In the genomic region with DNA sequence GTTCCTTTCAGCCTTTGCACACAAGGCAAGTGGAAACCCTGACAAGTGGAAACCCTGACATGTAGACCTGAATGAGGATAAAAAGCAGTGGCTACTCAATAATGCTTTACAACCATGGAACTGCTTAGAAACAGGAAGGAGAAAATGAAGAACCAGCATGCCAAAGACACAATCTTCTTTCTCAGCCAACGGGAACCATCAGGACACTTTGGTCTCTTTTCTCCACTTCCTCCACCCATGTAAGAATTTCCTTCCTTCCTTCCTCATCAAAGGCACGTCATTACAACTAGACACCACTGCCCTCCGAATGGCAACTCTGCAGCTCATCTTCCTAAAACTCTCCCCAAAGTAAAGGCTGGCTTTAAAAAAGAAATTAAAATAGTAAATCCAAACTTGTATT, we compare ENCODE assay signal across 17 mouse cellular contexts. TPM values are rescaled to one million over a fixed set of nuclear protein-coding genes. Genes with fewer than 3 reads are reported as not detected.
DNase-seq lines count a peak whose midpoint lies in the region; ATAC-seq and TF ChIP-seq lines count a peak whose summit lies in the region.
"Had no signal": no experiment of that assay in that cellular context is flagged by ENCODE, and none has a peak within 500 bp of the region (broad histone marks: within the 10 kb centered on the region; RNA-seq: fewer than 3 reads in every experiment).

No protein-coding gene starts in this region.

- no peak for ATAC-seq in kidney, embryonic 15.5 days (replicated peaks; ENCODE audit: low FRiP score)
- ATAC-seq in kidney, embryonic 16.5 days (ENCODE audit: low FRiP score, low TSS enrichment): no peak
- no peak for ATAC-seq in heart, postnatal 0 days (ENCODE audit: insufficient read depth, low read depth)
- ATAC-seq in midbrain, embryonic 15.5 days (replicated peaks): no peak
- ATAC-seq: intestine, postnatal 0 days had no signal

- no peak for TF ChIP-seq CTCF in gastrocnemius, adult 2 months (IDR thresholded peaks at IDR 0.05)
- TF ChIP-seq CTCF in heart, postnatal 0 days (IDR thresholded peaks at IDR 0.05; ENCODE audit: low read depth): no peak

- intact Hi-C loops in gastrocnemius, adult 2 months (cut with DNase I): no loop called here

- H3K4me2 ChIP-seq in kidney, embryonic 15.5 days: no peak overlapping the region
- H3K4me2 ChIP-seq in kidney, embryonic 16.5 days (replicated peaks; ENCODE audit: low read depth, low read length): no peak overlapping the region
- H3K4me2 ChIP-seq in heart, postnatal 0 days (ENCODE audit: low read depth, low read length): no peak overlapping the region
- H3K4me2 ChIP-seq in midbrain, embryonic 15.5 days: no peak overlapping the region
- H3K4me2 ChIP-seq: hindbrain, embryonic 15.5 days; liver, embryonic 13.5 days; neural tube, embryonic 13.5 days had no signal

- no peaks in the 10 kb centered on the region for H3K36me3 ChIP-seq in kidney, embryonic 15.5 days
- H3K36me3 ChIP-seq in kidney, embryonic 16.5 days (ENCODE audit: insufficient read depth, low read length): no peaks in the 10 kb centered on the region
- H3K36me3 ChIP-seq in heart, postnatal 0 days (replicated peaks; ENCODE audit: control insufficient read depth, insufficient read depth, low read length): no peaks in the 10 kb centered on the region
- H3K36me3 ChIP-seq in splenic B cell, adult 2 months (ENCODE audit: control insufficient read depth, insufficient read depth, low read length, poor library complexity, severe bottlenecking): no peaks in the 10 kb centered on the region
- H3K36me3 ChIP-seq in midbrain, embryonic 15.5 days (replicated peaks): no peaks in the 10 kb centered on the region
- H3K36me3 ChIP-seq: hindbrain, embryonic 15.5 days; liver, embryonic 13.5 days; neural tube, embryonic 13.5 days had no signal

- WGBS in kidney, embryonic 15.5 days: 84% methylated on average over 3 of the region's 3 CpGs
- WGBS in kidney, embryonic 16.5 days: 68% methylated on average over 3 of the region's 3 CpGs
- 65% methylated on average over 3 of the region's 3 CpGs for WGBS in heart, postnatal 0 days
- 91% methylated on average over 3 of the region's 3 CpGs for WGBS in midbrain, embryonic 15.5 days

- DNase-seq in gastrocnemius, adult 2 months: no peak
- no peak for DNase-seq in gastrocnemius, adult 18-20 months (ENCODE audit: low spot score)
- DNase-seq in heart, postnatal 0 days (ENCODE audit: low spot score): no peak
- peak; percentile 43 for DNase-seq in splenic B cell, adult 2 months (ENCODE audit: low read depth, low spot score)
- DNase-seq in thymus, postnatal 4 days: no peak
- DNase-seq: adrenal gland, postnatal 14 days; kidney, postnatal 25 days; liver, embryonic 13.5 days; right cerebral cortex, postnatal 25 days; thymus, postnatal 14 days had no signal

- no peak overlapping the region for H3K9ac ChIP-seq in kidney, embryonic 15.5 days
- no peak overlapping the region for H3K9ac ChIP-seq in kidney, embryonic 16.5 days (replicated peaks; ENCODE audit: low read length)
- no peak overlapping the region for H3K9ac ChIP-seq in heart, postnatal 0 days (replicated peaks; ENCODE audit: low read depth, low read length)
- H3K9ac ChIP-seq in midbrain, embryonic 15.5 days: no peak overlapping the region
- H3K9ac ChIP-seq: hindbrain, embryonic 15.5 days; liver, embryonic 13.5 days; neural tube, embryonic 13.5 days had no signal

- peaks cover 25% of the 10 kb centered on the region for H3K4me1 ChIP-seq in kidney, embryonic 15.5 days
- peaks cover 32% of the 10 kb centered on the region for H3K4me1 ChIP-seq in kidney, embryonic 16.5 days (ENCODE audit: insufficient read depth, low read length)
- H3K4me1 ChIP-seq in heart, postnatal 0 days (ENCODE audit: control insufficient read depth, insufficient read depth): peaks cover 34% of the 10 kb centered on the region
- no peaks in the 10 kb centered on the region for H3K4me1 ChIP-seq in midbrain, embryonic 15.5 days
- H3K4me1 ChIP-seq: hindbrain, embryonic 15.5 days; neural tube, embryonic 13.5 days had no signal

- H3K9me3 ChIP-seq in kidney, embryonic 15.5 days (replicated peaks): no peaks in the 10 kb centered on the region
- H3K9me3 ChIP-seq in kidney, embryonic 16.5 days (ENCODE audit: low read length): no peaks in the 10 kb centered on the region
- H3K9me3 ChIP-seq in heart, postnatal 0 days (replicated peaks; ENCODE audit: control insufficient read depth, low read length): no peaks in the 10 kb centered on the region
- no peaks in the 10 kb centered on the region for H3K9me3 ChIP-seq in midbrain, embryonic 15.5 days
- H3K9me3 ChIP-seq: hindbrain, embryonic 15.5 days; liver, embryonic 13.5 days; neural tube, embryonic 13.5 days had no signal

- H3K27me3 ChIP-seq in kidney, embryonic 15.5 days: no peaks in the 10 kb centered on the region
- H3K27me3 ChIP-seq in kidney, embryonic 16.5 days (ENCODE audit: insufficient read depth, low read length): no peaks in the 10 kb centered on the region
- no peaks in the 10 kb centered on the region for H3K27me3 ChIP-seq in heart, postnatal 0 days (ENCODE audit: control insufficient read depth, insufficient read depth, low read length)
- H3K27me3 ChIP-seq in splenic B cell, adult 2 months (ENCODE audit: control insufficient read depth, insufficient read depth, low read length, poor library complexity, severe bottlenecking): no peaks in the 10 kb centered on the region
- no peaks in the 10 kb centered on the region for H3K27me3 ChIP-seq in midbrain, embryonic 15.5 days (replicated peaks)
- H3K27me3 ChIP-seq: hindbrain, embryonic 15.5 days; liver, embryonic 13.5 days; neural tube, embryonic 13.5 days had no signal

- no peak for TF ChIP-seq EP300 in heart, postnatal 0 days (IDR thresholded peaks at IDR 0.05; ENCODE audit: low read depth)

- H3K27ac ChIP-seq in gastrocnemius, adult 2 months: peak overlapping the region; percentile 88
- peak overlapping the region; percentile 14; the same call in 1 of the 2 replicates for H3K27ac ChIP-seq in kidney, embryonic 15.5 days
- H3K27ac ChIP-seq in kidney, embryonic 16.5 days (ENCODE audit: low read length): no peak overlapping the region
- peak overlapping the region; percentile 53 for H3K27ac ChIP-seq in heart, postnatal 0 days (ENCODE audit: low read depth)
- H3K27ac ChIP-seq in midbrain, embryonic 15.5 days: no peak overlapping the region
- H3K27ac ChIP-seq: hindbrain, embryonic 15.5 days; left cerebral cortex, adult 2 months; liver, embryonic 13.5 days; neural tube, embryonic 13.5 days had no signal

- H3K4me3 ChIP-seq in gastrocnemius, adult 2 months: no peak overlapping the region
- H3K4me3 ChIP-seq in kidney, embryonic 15.5 days (replicated peaks): no peak overlapping the region
- no peak overlapping the region for H3K4me3 ChIP-seq in kidney, embryonic 16.5 days (ENCODE audit: low read length)
- H3K4me3 ChIP-seq in heart, postnatal 0 days (ENCODE audit: low read depth, low read length): no peak overlapping the region
- H3K4me3 ChIP-seq in midbrain, embryonic 15.5 days: no peak overlapping the region
- H3K4me3 ChIP-seq: hindbrain, embryonic 15.5 days; left cerebral cortex, adult 2 months; liver, embryonic 13.5 days; neural tube, embryonic 13.5 days had no signal

RNA-seq across cellular contexts. Expression of gene Sgms1, which starts 59.3 kb away (rescaled TPM):
- total RNA-seq in gastrocnemius, adult 2 months (2021): 10 to 100 TPM; 53.8 to 62.8 TPM
- total RNA-seq in gastrocnemius, adult 18-20 months (2021): 10 to 100 TPM; 55.6 to 56.4 TPM
- 52.6 and 57.0 TPM in 2 replicates for polyA plus RNA-seq in kidney, embryonic 15.5 days (2015; fragmentation: Nextera tagmentation; extraction: Ambion mirVana)
- polyA plus RNA-seq in kidney, embryonic 16.5 days (2015; fragmentation: Nextera tagmentation; extraction: Ambion mirVana): 59.5 and 65.5 TPM in 2 replicates
- total RNA-seq in heart, postnatal 0 days (2014; rRNA removed; ENCODE audit: low replicate concordance): 52.0 and 78.8 TPM in 2 replicates
- 29.4 and 31.1 TPM in 2 replicates for polyA plus RNA-seq in heart, postnatal 0 days (2015; fragmentation: Nextera tagmentation; extraction: Ambion mirVana)
- 21.5 and 22.3 TPM in 2 replicates for polyA plus RNA-seq in midbrain, embryonic 15.5 days (2015; fragmentation: Nextera tagmentation; extraction: Ambion mirVana)

Comparison
In these comparisons a context has a peak if more than half of its experiments do, and no peak if none do; other contexts are left out.
1. H3K27ac ChIP-seq: peak in gastrocnemius, adult 2 months (single experiment), kidney, embryonic 15.5 days (single experiment) and heart, postnatal 0 days (single experiment); none in kidney, embryonic 16.5 days (single experiment) and midbrain, embryonic 15.5 days (single experiment).